Mouse (Mus musculus) neural tube, embryonic 11.5 days (tissue): ENCODE measurements around the gene Nbas. TPM values are rescaled to one million over a fixed set of nuclear protein-coding genes. Genes with fewer than 3 reads are reported as not detected.

Source experiments
- ATAC-seq: fragments of 200-750 bp; cut with Nextera tagmentation; 2 replicates; pipeline ENCODE4 v1.8.0; 2017; ENCODE audit warnings: moderate number of reproducible peaks, mild to moderate bottlenecking, moderate TSS enrichment, moderate library complexity; ENCODE audit not compliant: insufficient read depth, low FRiP score, low TSS enrichment
- DNase-seq: peaks from one replicate; pipeline ENCODE4 v3.0.0-alpha.2; 2015; ENCODE audit warnings: low spot score
- H3K27ac ChIP-seq: fragments of 300-500 bp; sonication (generic); 2 replicates; pipeline ENCODE4 v1.5.1; 2014; ENCODE audit warnings: low read depth, mild to moderate bottlenecking, low read length
- H3K27me3 ChIP-seq: fragments of 300-500 bp; sonication (generic); 2 replicates; pipeline ENCODE4 v1.6.1; 2014; ENCODE audit warnings: mild to moderate bottlenecking, low read length, mixed read lengths; ENCODE audit not compliant: control insufficient read depth, insufficient read depth
- H3K36me3 ChIP-seq: fragments of 300-500 bp; sonication (generic); 2 replicates; pipeline ENCODE4 v1.6.1; 2014; ENCODE audit warnings: mild to moderate bottlenecking, low read length, moderate library complexity, mixed read lengths; ENCODE audit not compliant: control insufficient read depth, insufficient read depth
- H3K4me1 ChIP-seq: fragments of 300-500 bp; sonication (generic); 2 replicates; pipeline ENCODE4 v1.6.1; 2014; ENCODE audit warnings: low read length, mixed read lengths; ENCODE audit not compliant: control insufficient read depth, insufficient read depth
- H3K4me2 ChIP-seq: fragments of 300-500 bp; sonication (generic); 2 replicates; pipeline ENCODE4 v1.6.1; 2014; ENCODE audit warnings: low read depth, mild to moderate bottlenecking, moderate library complexity
- H3K4me3 ChIP-seq: fragments of 300-500 bp; sonication (generic); 2 replicates; pipeline ENCODE4 v1.5.1; 2014; ENCODE audit warnings: low read depth, low read length
- H3K9ac ChIP-seq: fragments of 300-500 bp; sonication (generic); 2 replicates; pipeline ENCODE4 v1.6.1; 2014; ENCODE audit warnings: mild to moderate bottlenecking, low read length
- H3K9me3 ChIP-seq: fragments of 300-500 bp; sonication (generic); 2 replicates; pipeline ENCODE4 v1.6.1; 2016; ENCODE audit warnings: low read length; ENCODE audit not compliant: control insufficient read depth
- WGBS: fragments of 180-500 bp; shearing (Covaris S2); extraction: QIAGEN DNeasy Blood & Tissue Kit; methylation state at CpG from one replicate; pipeline ENCODE4 v1.1.7; 2014; 5-methylcytosine and 5-hydroxymethylcytosine counted together
- polyA plus RNA-seq: library from polyadenylated mRNA; unstranded; fragments of >200 nt; fragmentation: Nextera tagmentation; extraction: Ambion mirVana; gene quantifications from 2 replicates; pipeline ENCODE4 v1.2.1, GENCODE M21; 2014

The Nbas gene
- polyA plus RNA-seq, 1 experiment from 2014 or later = 19.2 TPM

DNA sequence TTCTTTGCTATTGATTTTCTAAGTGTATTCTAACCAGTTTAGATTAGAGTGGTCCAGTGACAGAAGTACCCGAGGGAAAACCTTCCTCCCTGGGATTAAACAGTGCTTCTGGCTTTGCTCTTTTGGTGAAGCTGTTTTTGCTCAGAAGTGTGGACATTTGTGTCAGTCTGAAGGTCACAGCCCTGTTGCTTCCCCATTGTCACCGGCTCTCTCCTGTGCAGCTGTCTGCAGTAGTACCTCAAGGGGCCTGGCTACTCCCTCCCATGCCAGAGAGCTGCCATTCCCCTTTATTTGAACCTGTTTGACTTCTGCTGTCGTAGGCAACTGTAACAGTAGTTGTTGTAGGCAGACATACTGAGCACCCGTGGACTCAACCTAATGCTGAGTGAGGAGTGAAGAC, 307.8 kb downstream of the Nbas start:
- DNase-seq (no peak), ATAC-seq (no peak)
- Histone ChIP-seq H3K9ac (no peak overlapping the region), H3K4me3 (no peak overlapping the region), H3K27me3 (no peaks in the 10 kb centered on the region), H3K27ac (no peak overlapping the region), H3K9me3 (no peaks in the 10 kb centered on the region), H3K4me2 (no peak overlapping the region), H3K36me3 (no peaks in the 10 kb centered on the region), H3K4me1 (no peaks in the 10 kb centered on the region)
- 81% methylated on average over 4 of the region's 4 CpGs for WGBS

DNA sequence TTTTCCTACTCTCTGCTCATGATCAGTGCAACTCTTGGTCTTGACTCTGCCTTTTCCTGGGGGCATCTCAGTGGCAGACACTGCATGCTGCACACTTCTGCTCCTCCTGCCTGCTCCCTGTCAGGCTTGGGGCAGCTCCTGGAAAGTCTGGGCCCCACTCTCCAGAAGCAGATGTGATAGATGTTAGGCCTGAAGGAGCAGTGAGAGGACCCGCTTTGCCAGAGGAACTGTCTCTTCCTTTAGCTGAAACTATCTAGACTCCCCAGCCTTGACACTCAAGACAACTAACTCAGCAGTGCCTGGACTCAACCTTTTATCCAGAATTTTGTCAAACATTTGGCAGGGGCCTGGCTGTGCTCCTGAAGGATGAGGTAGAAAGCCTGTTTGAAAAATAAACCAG, 311.9 kb downstream of the Nbas start:
- no peak for DNase-seq
- Histone ChIP-seq H3K9me3 (no peaks in the 10 kb centered on the region), H3K27me3 (no peaks in the 10 kb centered on the region), H3K36me3 (no peaks in the 10 kb centered on the region), H3K4me3 (no peak overlapping the region), H3K9ac (no peak overlapping the region), H3K27ac (no peak overlapping the region), H3K4me1 (no peaks in the 10 kb centered on the region), H3K4me2 (no peak overlapping the region)
- 73% methylated on average over 1 of the region's 1 CpGs for WGBS
- ATAC-seq = no peak

DNA sequence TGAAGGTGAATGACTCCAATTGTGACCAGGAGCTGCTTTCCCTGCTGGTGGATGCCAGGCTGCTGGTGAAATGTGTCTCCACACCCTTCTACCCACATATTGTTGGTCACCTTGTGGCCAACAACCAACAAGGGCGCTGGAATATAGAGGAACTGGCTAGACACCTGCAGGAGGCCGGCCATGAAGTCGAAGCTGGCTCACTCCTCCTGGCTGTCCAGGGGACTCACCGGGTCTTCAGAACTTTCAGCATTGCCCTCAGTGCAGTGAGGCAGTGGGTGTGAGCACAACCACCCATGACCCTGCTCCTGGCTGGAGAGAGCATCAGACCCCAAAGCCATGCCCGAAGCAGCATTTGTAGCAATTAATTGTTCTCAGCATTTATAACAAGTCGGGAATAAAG, 314.5 kb downstream of the Nbas start:
- Histone ChIP-seq H3K36me3 (no peaks in the 10 kb centered on the region), H3K27ac (no peak overlapping the region), H3K4me3 (no peak overlapping the region), H3K9me3 (no peaks in the 10 kb centered on the region), H3K9ac (no peak overlapping the region), H3K4me1 (no peaks in the 10 kb centered on the region), H3K4me2 (no peak overlapping the region), H3K27me3 (no peaks in the 10 kb centered on the region)
- 92% methylated on average over 6 of the region's 6 CpGs for WGBS
- ATAC-seq = no peak
- DNase-seq = no peak

DNA sequence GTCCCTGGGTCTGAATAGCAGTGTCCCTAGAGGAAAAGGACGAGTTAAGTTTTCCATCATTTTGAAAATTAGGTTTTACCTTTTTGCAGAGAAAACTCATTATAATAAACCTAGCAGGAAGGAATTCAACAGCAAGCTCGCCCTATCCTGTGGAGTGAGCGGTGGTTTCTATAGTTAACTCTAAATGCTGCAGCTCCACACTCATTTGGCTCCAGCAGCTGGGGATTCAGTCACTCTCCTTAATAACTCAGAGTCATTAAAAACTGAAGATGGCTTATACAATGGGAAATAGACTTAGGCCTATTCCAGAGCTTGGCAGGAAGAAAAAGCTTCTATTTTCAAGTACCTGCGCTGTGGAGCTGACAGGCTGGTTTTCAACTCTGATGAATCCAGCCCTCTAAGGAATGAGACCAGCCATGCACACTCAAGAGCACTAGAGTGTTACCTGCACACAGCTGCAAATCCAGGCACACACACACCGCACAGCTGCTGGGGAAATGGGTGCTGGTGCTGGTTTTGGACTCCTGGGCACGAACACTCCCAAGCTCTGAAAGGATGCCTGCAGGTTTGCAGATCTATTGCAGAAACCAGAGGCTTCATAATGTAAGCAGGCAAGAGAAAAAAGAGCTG, 316.7 kb downstream of the Nbas start:
- H3K4me1 ChIP-seq = no peaks in the 10 kb centered on the region
- no peak overlapping the region for H3K9ac ChIP-seq
- no peaks in the 10 kb centered on the region for H3K27me3 ChIP-seq
- no peak overlapping the region for H3K4me3 ChIP-seq
- no peaks in the 10 kb centered on the region for H3K36me3 ChIP-seq
- H3K27ac ChIP-seq = no peak overlapping the region
- H3K9me3 ChIP-seq = no peaks in the 10 kb centered on the region
- no peak for DNase-seq
- no peak for ATAC-seq
- no peak overlapping the region for H3K4me2 ChIP-seq
- WGBS = 91% methylated on average over 6 of the region's 6 CpGs

DNA sequence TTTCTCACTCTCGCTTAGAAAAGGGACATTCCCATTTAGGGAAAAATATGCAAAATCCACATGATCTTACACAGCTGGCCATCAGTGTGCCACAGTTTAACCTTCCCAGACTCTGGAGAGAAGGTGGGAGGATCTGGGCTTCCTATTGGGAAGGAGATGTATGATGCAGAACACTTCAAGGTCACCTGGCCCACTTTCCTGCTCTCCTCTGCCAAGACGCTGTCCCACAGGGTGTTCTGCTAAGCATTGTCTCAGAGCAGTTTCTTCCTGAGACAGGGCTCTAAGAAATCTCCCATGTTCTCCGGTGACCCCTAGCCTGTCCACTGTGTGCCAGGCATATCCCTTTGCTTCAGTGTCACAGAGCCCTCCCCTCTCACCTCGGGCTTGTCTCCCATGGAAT, 318.7 kb downstream of the Nbas start:
- H3K9me3 ChIP-seq = no peaks in the 10 kb centered on the region
- no peak for DNase-seq
- H3K4me3 ChIP-seq = no peak overlapping the region
- no peak overlapping the region for H3K9ac ChIP-seq
- H3K27me3 ChIP-seq = no peaks in the 10 kb centered on the region
- H3K4me2 ChIP-seq = no peak overlapping the region
- no peak overlapping the region for H3K27ac ChIP-seq
- no peaks in the 10 kb centered on the region for H3K36me3 ChIP-seq
- 84% methylated on average over 4 of the region's 4 CpGs for WGBS
- no peak for ATAC-seq
- no peaks in the 10 kb centered on the region for H3K4me1 ChIP-seq

DNA sequence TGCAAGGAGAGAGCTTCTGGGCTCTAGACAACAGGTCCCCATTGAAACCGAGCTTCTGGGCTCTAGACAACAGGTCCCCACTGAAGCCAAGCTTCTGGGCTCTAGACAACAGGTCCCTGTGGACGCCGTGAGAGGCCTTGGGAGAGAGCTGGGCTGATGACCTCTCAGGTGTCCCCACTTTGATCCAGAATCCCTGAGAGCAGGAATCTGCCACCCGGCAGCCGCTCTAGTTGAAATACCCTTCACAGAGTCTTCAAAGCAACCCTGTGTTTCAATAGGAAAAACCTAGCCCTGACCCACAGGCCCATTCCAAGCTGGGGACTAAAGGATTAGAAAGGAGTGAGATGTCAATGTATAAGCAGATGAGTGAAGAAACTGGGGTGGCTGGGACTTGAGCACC, 320.1 kb downstream of the Nbas start:
- H3K36me3 ChIP-seq = no peaks in the 10 kb centered on the region
- no peaks in the 10 kb centered on the region for H3K9me3 ChIP-seq
- H3K4me3 ChIP-seq = no peak overlapping the region
- H3K4me1 ChIP-seq = no peaks in the 10 kb centered on the region
- no peak for ATAC-seq
- no peak overlapping the region for H3K27ac ChIP-seq
- no peak overlapping the region for H3K9ac ChIP-seq
- WGBS = 95% methylated on average over 5 of the region's 5 CpGs
- DNase-seq = no peak
- no peak overlapping the region for H3K4me2 ChIP-seq
- H3K27me3 ChIP-seq = no peaks in the 10 kb centered on the region

DNA sequence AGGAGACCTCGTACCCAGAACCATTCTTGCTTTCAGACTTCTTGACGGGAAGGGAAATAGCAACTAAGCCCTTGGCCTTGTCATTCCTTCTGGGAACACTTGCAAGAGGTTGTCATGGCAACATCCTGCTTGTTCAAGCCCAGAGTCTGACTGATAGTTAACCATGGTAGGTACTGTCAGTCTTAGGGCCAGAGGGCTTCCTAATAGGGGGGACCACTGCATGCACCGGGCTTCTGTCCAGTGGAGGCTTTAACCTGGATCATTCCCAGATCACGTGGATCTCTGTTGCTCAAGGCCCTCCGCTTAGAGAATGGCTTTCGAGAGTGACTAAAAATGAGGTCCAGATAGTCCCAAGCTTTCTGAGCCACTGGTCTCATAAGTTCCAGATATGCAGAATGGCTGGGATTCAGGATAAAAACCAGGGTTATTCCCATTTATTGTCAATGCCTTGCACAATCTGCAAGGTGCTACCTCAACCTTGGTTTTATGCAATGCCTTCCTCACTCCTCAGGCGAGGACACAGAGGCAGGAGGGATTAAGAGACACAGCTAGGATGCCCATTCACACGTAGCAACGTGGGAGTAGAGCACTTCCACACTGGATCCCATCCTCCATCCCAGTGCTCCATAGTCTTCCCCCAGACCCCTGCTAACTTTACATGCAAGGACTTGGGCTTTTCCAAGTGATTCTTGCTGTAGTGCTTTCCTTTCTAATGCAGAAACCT, 326.0 kb downstream of the Nbas start:
- DNase-seq (no peak), ATAC-seq (no peak)
- Histone ChIP-seq H3K4me3 (no peak overlapping the region), H3K9me3 (no peaks in the 10 kb centered on the region), H3K27ac (no peak overlapping the region), H3K4me2 (no peak overlapping the region), H3K36me3 (no peaks in the 10 kb centered on the region), H3K4me1 (no peaks in the 10 kb centered on the region), H3K27me3 (no peaks in the 10 kb centered on the region), H3K9ac (no peak overlapping the region)
- WGBS = 83% methylated on average over 9 of the region's 9 CpGs

DNA sequence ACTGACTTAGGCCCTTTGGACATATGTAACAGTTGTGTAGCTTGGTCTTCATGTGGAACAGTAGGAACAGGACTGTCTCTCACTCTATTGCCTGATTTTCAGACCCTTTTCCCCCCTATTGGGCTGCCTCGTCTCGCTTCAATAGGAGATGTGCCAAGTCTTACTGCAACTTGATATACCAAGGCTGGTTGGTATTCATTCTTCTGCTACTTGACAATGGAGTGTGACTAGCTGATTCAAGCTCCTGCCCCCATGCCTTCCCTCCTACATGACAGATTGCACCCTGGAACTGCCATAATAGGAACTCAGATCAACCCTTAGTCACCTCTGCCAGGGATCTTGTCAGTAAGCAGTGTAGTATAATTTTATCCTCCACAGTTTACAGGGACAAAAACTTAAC, 328.1 kb downstream of the Nbas start:
- H3K27ac ChIP-seq = no peak overlapping the region
- no peaks in the 10 kb centered on the region for H3K4me1 ChIP-seq
- H3K27me3 ChIP-seq = no peaks in the 10 kb centered on the region
- ATAC-seq = no peak
- H3K4me3 ChIP-seq = no peak overlapping the region
- no peaks in the 10 kb centered on the region for H3K9me3 ChIP-seq
- H3K36me3 ChIP-seq = no peaks in the 10 kb centered on the region
- H3K4me2 ChIP-seq = no peak overlapping the region
- no peak for DNase-seq
- WGBS = 79% methylated on average over 2 of the region's 2 CpGs
- H3K9ac ChIP-seq = no peak overlapping the region

DNA sequence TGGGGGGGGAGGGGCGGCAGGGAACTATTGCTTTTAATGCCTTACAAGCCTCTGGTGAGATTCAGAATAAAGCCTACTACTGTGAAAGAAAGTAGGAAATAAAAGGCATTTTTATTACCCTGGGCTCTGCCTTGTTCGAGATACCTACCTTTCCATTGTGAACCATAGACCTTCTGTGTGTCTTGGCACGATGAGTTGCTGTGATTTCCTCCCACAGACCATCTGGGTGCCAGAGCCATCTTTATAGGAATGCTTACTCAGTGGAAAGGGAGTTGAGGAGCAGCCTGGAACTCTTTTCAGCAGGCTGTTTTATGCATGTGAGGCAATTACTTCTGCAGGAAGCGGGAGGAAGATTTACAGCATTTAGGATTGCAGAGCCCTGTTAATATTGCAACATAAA, 329.6 kb downstream of the Nbas start:
- no peak for ATAC-seq
- H3K27ac ChIP-seq = no peak overlapping the region

More for the DNA sequence above, 329.6 kb downstream of the Nbas start:
- no peak overlapping the region for H3K9ac ChIP-seq
- H3K4me3 ChIP-seq = no peak overlapping the region
- H3K4me1 ChIP-seq = no peaks in the 10 kb centered on the region
- no peak overlapping the region for H3K4me2 ChIP-seq
- no peak for DNase-seq
- no peaks in the 10 kb centered on the region for H3K9me3 ChIP-seq
- WGBS = 51% methylated on average over 4 of the region's 4 CpGs
- no peaks in the 10 kb centered on the region for H3K36me3 ChIP-seq
- no peaks in the 10 kb centered on the region for H3K27me3 ChIP-seq
